Mouse (Mus musculus): ENCODE data around the gene Sf1. TPM values are rescaled to one million over a fixed set of nuclear protein-coding genes. Genes with fewer than 3 reads are reported as not detected.

Gene Sf1
- polyA plus RNA-seq (2017; shearing (Covaris generic)): 239 TPM

DNA sequence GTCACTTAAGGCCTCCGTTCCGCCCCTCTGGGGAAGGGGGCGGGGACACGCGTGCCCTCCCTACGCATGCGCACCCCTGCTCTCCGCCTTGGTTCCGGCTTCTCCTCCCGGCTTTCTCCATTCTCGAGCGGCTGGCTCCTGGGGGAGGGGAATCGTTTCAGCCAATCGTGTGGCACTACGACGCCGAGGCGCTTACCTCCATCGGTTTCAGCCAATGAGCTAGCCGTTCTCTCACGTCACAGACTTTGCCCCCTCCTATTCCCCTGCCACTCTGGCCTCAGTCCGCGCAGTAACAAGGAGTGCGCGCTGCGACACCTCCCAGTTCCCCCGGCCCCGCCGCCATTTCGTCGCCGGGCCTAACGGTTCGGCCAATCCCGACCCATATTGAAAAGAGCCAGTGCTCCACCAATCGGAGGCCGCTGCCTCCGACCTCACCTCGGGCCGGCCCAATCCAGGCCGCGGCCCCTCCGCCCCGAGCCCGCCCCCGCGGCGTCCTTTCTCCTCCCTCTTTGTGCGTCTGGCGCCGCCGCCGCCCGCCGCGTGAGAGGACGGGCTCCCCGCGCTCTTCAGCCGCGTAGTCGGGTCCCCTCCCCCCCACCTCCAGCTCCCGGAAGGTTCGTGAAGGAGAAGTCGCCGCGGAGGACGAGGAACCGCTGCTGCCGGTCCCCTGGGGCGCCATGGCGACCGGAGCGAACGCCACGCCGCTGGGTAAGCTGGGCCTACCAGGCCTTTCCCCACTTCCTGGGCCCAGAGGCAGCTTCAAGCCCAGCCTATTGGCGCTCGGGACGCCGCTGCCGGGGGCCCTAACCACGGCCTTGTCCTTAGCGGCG, at the start of gene Sf1:
Gene Sf1 (plus strand): TSS at position 280 of the 830 bp plus-strand sequence.

DNA sequence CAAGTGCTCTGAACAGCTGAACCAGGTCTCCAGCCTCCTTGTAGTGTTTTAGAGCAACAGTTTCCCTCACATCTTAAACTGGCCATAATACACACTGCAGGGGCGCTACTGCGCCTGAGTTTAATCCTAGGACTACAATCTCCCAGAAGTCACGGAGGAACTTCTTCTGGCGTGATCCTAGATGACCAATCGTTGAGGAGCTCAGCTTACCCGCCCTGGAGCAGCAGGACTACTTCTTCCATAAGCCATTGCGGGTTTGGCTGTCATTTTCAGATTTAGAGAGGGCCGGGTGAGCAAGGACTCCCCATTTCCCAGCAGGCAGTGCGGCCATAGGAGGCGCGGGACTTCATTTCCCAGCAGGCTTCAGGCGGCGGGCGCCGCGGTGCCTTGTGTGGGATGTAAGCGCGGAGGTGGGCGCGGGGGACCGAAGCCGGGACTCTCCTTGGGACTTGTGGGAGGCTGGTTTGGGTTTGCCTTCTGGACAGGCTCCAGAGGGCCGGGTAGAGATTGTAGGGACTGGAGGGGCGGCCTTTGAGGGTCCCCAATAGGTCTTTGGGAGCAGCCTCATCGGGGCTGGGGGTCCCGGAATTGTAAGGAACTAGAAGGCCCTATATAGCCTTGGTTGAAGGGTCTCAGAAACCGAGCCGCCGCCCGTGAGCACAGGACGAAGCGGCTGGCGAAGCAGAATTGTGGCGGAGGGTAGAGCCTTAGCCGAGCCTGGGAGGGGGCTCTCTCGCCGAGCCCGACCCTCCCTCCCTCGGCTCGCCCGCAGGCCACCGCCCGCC, 28.6 kb upstream of the Sf1 start, which contains the start of gene Men1:
Gene Men1 (plus strand): TSS at position 307 of the 785 bp plus-strand sequence.

DNA sequence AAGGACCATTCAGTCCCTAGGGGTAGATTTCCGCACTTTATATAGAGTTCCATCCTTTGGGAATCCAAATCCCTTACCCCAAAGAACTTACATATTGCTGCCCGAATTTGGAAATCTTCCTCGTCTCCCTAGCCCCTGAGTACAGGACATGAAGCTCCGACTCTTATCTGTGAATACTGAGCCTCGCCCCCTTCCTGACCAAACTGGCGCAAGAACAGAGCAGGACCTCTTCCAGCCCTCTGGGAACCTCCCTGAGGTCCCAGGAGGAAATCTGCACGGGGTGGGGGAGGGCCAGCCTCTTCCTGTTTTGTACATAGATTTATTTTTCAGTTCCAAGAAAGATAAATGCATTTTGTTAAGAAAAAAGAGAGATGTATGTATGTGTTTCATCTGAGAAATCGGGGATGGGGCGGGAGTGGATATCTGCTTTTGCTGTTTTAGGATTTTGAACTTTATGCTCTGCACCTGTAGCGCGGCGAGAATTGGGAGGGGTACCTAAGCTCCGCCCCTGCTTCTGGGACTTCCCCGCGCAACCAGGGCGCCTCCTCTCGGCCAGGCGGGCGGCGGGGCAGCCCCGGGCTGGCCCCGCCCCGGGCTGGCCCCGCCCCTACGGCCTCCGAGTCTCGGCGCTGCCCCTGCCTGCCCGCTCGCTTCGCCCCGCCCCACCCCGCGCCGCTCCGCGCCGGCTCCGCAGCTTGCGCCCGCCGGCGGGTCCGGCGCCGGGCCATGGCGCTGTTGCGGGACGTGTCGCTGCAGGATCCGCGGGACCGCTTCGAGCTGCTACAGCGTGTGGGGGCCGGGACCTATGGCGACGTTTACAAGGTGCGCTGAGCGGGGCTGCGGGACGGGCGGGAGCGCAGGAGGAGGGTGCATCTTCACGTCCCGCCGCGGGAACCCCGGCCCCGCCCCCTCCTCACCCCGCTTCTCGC, 22.7 kb upstream of the Sf1 start, which contains the start of gene Map4k2:
Gene Map4k2 (plus strand): TSS at position 612 of the 929 bp plus-strand sequence.

GRCm38 (mm10) chr19:6384128-6384527, 20.6 kb downstream of the Sf1 start, which contains the start of gene Pygm:
TSS of gene Pygm (plus strand) at chr19:6384399.

GRCm38 (mm10) chr19:6399285-6400095, 36.0 kb downstream of the Sf1 start, which contains the start of gene Rasgrp2:
TSS of gene Rasgrp2 (plus strand) at chr19:6399340.

GRCm38 (mm10) chr19:6418233-6418879, 54.9 kb downstream of the Sf1 start, which contains the start of gene Nrxn2:
TSS of gene Nrxn2 (plus strand) at chr19:6418731.

Other genes starting within 250 kb of the Sf1 start
- gene Sac3d1, start 245.0 kb upstream of the Sf1 start, polyA plus RNA-seq (2017; shearing (Covaris generic)): 2.3 TPM
- gene Snx15, start 235.4 kb upstream of the Sf1 start, polyA plus RNA-seq (2017; shearing (Covaris generic)): 36.4 TPM
- gene Batf2, start 222.7 kb upstream of the Sf1 start, polyA plus RNA-seq (2017; shearing (Covaris generic)): not detected
- 18.3 TPM for gene Arl2, start 222.1 kb upstream of the Sf1 start, polyA plus RNA-seq (2017; shearing (Covaris generic))
- not detected for gene Majin, start 179.3 kb upstream of the Sf1 start, polyA plus RNA-seq (2017; shearing (Covaris generic))
- not detected for gene Gpha2, start 137.3 kb upstream of the Sf1 start, polyA plus RNA-seq (2017; shearing (Covaris generic))
- 10.3 TPM for gene Ppp2r5b, start 127.8 kb upstream of the Sf1 start, polyA plus RNA-seq (2017; shearing (Covaris generic))
- gene Atg2a, start 122.0 kb upstream of the Sf1 start, polyA plus RNA-seq (2017; shearing (Covaris generic)): 47.3 TPM
- 26.2 TPM for gene Ehd1, start 87.0 kb upstream of the Sf1 start, polyA plus RNA-seq (2017; shearing (Covaris generic))
- 0.18 TPM for gene Cdc42bpg, start 57.2 kb upstream of the Sf1 start, polyA plus RNA-seq (2017; shearing (Covaris generic))
- 66.7 TPM for gene Men1, start 28.7 kb upstream of the Sf1 start, polyA plus RNA-seq (2017; shearing (Covaris generic))
- gene Map4k2, start 22.6 kb upstream of the Sf1 start, polyA plus RNA-seq (2017; shearing (Covaris generic)): 114 TPM
- 4.6 TPM for gene Pygm, start 20.7 kb downstream of the Sf1 start, polyA plus RNA-seq (2017; shearing (Covaris generic))
- gene Rasgrp2, start 35.6 kb downstream of the Sf1 start, polyA plus RNA-seq (2017; shearing (Covaris generic)): 115 TPM
- not detected for gene Nrxn2, start 55.0 kb downstream of the Sf1 start, polyA plus RNA-seq (2017; shearing (Covaris generic))
- gene Slc22a12, start 179.3 kb downstream of the Sf1 start, polyA plus RNA-seq (2017; shearing (Covaris generic)): not detected

Data from activated CD4-positive, CD25-positive, alpha-beta regulatory T cell, adult 9 weeks (primary cell).